Mouse (Mus musculus): Measurements from ENCODE around the gene Rps11.
"Not testable (repeated sequence)": the region's sequence is repeated elsewhere in the genome, so short reads cannot be mapped to it uniquely, and the experiment has no call there.

Gene Rps11

GRCm38 (mm10) chr7:45111940-45112339 is 12.3 kb downstream of the Rps11 start:
- no peak for DNase-seq (ENCODE audit: extremely low spot score)

GRCm38 (mm10) chr7:45110089-45110488 is 14.2 kb downstream of the Rps11 start:
- not testable (repeated sequence) for DNase-seq (ENCODE audit: extremely low spot score)

- no peak for DNase-seq (ENCODE audit: extremely low spot score)
Measured at GRCm38 (mm10) chr7:45107052-45107645, 17.1 kb downstream of the Rps11 start.

GRCm38 (mm10) chr7:45106441-45106840 is 17.8 kb downstream of the Rps11 start:
- peak; percentile 56 for DNase-seq (ENCODE audit: extremely low spot score)

GRCm38 (mm10) chr7:45105491-45105890 is 18.7 kb downstream of the Rps11 start:
- DNase-seq (ENCODE audit: extremely low spot score), result no peak

GRCm38 (mm10) chr7:45104941-45105340 is 19.3 kb downstream of the Rps11 start:
- DNase-seq (ENCODE audit: extremely low spot score), result no peak

- no peak for DNase-seq (ENCODE audit: extremely low spot score)
Measured at GRCm38 (mm10) chr7:45103652-45104180, 20.5 kb downstream of the Rps11 start, which contains the start of gene Fcgrt. Gene Fcgrt (minus strand): TSS chr7:45103851.

- no peak for DNase-seq (ENCODE audit: extremely low spot score)
Measured at GRCm38 (mm10) chr7:45102940-45103585, 21.2 kb downstream of the Rps11 start.

GRCm38 (mm10) chr7:45102441-45102840 is 21.8 kb downstream of the Rps11 start:
- no peak for DNase-seq (ENCODE audit: extremely low spot score)

GRCm38 (mm10) chr7:45100046-45100445 is 24.2 kb downstream of the Rps11 start:
- DNase-seq (ENCODE audit: extremely low spot score), result no peak

GRCm38 (mm10) chr7:45098541-45099240 is 25.5 kb downstream of the Rps11 start:
- no peak for DNase-seq (ENCODE audit: extremely low spot score)

- no peak for DNase-seq (ENCODE audit: extremely low spot score)
Measured at GRCm38 (mm10) chr7:45097479-45097878, 26.8 kb downstream of the Rps11 start.

- not testable (repeated sequence) for DNase-seq (ENCODE audit: extremely low spot score)
Measured at GRCm38 (mm10) chr7:45095965-45096364, 28.3 kb downstream of the Rps11 start.

GRCm38 (mm10) chr7:45095367-45095766 is 28.9 kb downstream of the Rps11 start:
- no peak for DNase-seq (ENCODE audit: extremely low spot score)

- DNase-seq (ENCODE audit: extremely low spot score), result peak; percentile 41
Measured at GRCm38 (mm10) chr7:45094121-45094520, 30.1 kb downstream of the Rps11 start.

- peak; percentile 62 for DNase-seq (ENCODE audit: extremely low spot score)
Measured at GRCm38 (mm10) chr7:45093516-45093905, 30.7 kb downstream of the Rps11 start.

- peak; percentile 40 for DNase-seq (ENCODE audit: extremely low spot score)
Measured at GRCm38 (mm10) chr7:45092828-45093515, 31.3 kb downstream of the Rps11 start.

- peak; percentile 93 for DNase-seq (ENCODE audit: extremely low spot score)
Measured at GRCm38 (mm10) chr7:45092048-45092447, 32.2 kb downstream of the Rps11 start, which contains the start of gene Rcn3. Gene Rcn3 (minus strand): TSS chr7:45092221.

- peak; percentile 34 for DNase-seq (ENCODE audit: extremely low spot score)
Measured at GRCm38 (mm10) chr7:45091001-45091990, 32.9 kb downstream of the Rps11 start.

- DNase-seq (ENCODE audit: extremely low spot score), result no peak
Measured at GRCm38 (mm10) chr7:45090251-45090977, 33.8 kb downstream of the Rps11 start.

Measured in embryo, embryonic 9.5 days (tissue).